Mouse (Mus musculus) left cerebral cortex, postnatal 14 days (tissue): ENCODE measurements around the gene Ubap2. TPM values are rescaled to one million over a fixed set of nuclear protein-coding genes. Genes with fewer than 3 reads are reported as not detected.
A peak's percentile ranks its signal among the peaks of the same experiment; 100 is the strongest.

Source experiments
- DNase-seq, 2 experiments: peaks; one replicate each; pipeline ENCODE4 v3.0.0; 2021 to 2022; ENCODE audit warnings: low spot score in 2 of 2, mixed read lengths in 1 of 2
- intact Hi-C: fragments of 180-260 bp; cut with DNase I; formaldehyde crosslinking; loops from one replicate; pipeline ENCODE4 v1.15.1; 2025
- total RNA-seq, 2 experiments: library from RNA; stranded (reverse); gene quantifications; 2 replicates each; pipeline ENCODE4 v1.2.3; 2021

The Ubap2 gene
- total RNA-seq, 2 experiments from 2014 or later, result 46.1 to 47.6 TPM

- intact Hi-C loops, result no loop called here
- DNase-seq, result no peak
Observed at GRCm38 (mm10) chr4:41189809-41190208, 85.1 kb downstream of the Ubap2 start.

DNA sequence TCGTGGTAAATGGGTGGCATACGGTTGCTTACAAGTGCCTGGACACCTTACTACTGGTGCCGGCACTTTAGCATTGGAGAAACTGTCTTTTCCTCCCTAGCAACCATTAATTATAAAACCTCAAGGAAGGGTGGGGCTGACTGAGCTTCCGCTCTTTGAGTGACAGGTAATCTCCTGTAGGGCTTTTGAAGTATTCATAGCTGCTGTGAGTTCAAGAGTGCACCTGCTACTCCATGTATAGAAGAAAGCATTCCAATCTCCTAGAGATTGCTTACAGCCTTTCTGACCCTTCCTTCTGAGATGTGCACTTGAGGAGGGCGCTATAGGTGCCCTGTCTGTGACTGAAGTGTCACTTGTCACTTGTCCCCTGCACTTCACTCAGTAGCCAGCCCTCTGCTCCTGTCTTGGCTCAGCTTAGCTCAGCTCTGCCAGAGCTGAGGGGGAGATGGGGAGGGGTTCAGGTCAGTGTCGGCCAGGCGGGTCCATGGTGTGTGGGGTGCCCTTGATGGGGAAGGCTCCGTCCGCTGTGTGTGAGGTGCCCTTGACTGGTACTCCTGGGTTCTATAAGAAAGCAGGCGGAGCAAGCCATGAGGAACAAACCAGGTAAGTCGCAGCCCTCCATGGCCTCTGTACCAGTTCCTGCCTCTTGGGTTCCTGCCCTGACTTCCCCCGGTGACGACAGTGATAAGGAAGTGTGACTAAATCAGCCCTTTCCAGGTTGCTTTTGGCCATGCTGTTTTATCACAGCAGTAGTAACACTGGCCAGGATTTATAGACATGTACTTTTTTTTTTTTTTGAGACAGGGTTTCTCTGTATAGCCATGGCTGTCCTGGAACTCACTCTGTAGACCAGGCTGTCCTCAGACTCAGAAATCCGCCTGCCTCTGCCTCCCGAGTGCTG lies 94.9 kb downstream of the Ubap2 start:
- intact Hi-C loops, result no loop called here
- no peak for DNase-seq

DNA sequence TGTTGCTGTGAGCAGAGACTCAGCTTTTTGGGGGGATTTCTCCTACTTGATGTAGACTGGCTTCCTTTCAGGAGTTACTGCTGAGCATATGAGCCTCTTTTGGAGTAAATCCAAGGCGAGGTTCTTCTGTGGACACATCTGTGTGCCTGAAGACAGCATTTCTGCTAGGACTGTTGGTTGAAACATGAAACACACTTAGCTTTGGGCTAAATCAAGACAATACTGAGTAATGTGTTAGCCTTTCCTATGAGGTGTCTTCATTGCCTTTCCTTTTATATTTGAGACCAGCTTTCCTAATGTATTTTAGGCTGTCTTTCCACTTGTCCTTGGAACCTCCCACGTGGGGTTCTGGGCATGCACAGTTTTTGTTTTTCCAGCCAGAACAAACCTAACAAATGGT lies 100.3 kb downstream of the Ubap2 start:
- intact Hi-C loops, result no loop called here
- DNase-seq, result peak in 1 of 2 experiments; percentile 62

- DNase-seq, result no peak
- intact Hi-C loops, result no loop called here
Observed at GRCm38 (mm10) chr4:41170970-41171369, 104.0 kb downstream of the Ubap2 start.

DNA sequence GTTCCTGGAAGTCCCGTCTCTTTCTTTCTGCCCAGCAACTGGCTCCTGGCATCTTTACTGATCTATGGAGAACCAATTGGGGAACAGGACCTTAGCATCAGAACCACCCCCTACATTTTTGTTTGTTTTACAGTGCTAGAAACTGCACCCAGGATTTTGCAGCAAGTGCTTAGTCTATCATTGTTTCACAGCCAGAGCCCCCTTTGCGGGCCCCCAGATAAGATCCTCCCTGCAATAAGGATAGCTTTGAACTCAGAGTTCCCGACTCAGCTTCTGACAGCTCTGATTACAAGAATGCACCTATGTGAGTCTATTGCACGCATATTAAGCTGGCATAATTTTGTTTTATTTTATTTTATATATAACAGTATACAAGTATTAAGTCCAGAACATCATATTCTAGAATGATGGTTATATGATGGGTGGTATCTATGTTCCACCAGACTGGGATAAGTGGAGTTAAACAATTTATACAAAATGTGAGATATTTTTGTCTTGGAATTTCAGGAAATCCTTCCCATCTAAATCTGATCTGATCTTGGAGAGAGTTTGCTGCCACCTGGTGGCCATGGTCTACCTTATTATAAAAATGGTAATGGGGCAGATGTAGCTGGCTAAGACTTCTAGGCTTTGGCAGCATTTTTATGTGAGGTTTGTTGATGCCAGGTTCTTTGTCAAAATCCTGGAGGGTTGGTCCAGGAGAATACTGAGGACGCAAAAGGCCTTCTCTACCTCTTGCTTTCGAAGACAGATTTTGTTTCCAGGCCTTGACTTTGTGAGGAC lies 109.1 kb downstream of the Ubap2 start:
- DNase-seq, result peak; percentile 89 to 90
- intact Hi-C loops, result loop anchor here (2.0 kb wide), 1 partner anchor 37 kb away; no protein-coding TSS in a partner anchor

DNA sequence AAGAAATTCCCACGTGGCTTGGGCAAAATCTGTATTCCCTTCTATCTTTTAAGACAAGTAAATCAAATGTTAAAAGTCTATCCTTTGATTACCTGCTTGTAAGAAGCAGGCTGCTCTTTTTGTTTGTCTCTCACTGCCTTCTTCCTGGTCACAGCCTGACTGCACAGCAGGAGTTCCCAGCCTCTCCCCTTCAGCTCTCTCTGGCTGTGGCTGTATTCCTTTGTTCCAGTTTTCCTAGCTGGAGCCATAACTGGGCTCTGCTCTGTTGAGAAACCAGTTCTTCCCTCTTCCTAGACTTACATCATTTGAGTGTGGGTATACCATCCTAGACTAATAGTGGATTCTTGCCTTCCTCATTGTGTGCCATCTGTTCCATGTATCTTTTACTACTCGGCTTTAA lies 110.0 kb downstream of the Ubap2 start:
- intact Hi-C loops, result no loop called here

DNA sequence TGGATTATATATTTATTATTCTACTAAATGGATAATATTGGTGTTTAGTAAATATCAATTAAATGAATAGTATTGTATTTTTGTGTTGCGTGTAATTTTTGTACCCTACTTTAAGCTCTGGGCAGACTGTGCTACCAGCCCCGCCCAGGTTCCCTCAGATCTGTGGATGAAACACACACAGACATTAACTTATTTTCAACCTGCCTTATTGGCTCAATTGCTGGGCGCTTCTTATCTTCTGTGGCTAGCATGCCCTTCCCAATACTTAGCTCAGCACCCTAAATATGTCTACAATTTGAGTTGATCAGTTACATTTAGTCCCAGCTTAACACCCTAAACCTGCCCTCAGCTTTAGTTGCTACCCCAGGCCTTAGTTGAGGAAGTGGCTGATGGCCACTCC lies 113.7 kb downstream of the Ubap2 start:
- DNase-seq, result no peak
- intact Hi-C loops, result no loop called here

More for the DNA sequence above, 110.0 kb downstream of the Ubap2 start:
- no peak for DNase-seq

DNA sequence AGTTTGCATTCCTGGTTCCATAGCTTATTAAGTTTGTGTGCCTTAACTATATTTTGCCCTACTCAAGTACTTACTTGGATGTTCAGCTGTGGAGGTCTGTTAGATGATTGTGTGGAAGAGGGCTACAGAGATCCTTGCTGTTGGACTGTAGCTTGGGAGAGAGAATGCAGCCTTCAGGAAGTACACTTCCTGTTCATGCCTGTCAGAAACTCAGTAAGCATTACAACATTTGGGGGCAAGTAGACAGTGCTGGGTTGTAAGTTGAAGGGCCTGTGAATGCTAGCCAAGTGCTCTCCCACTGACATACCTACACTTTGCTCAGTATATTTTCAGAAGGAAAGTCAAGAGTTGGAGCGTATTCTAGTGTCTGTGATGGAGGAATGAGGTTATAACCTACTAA lies 116.7 kb downstream of the Ubap2 start:
- intact Hi-C loops, result no loop called here
- DNase-seq, result no peak

GRCm38 (mm10) chr4:41156961-41157360 lies 118.0 kb downstream of the Ubap2 start:
- no peak for DNase-seq
- intact Hi-C loops, result no loop called here

GRCm38 (mm10) chr4:41153146-41153545 lies 121.8 kb downstream of the Ubap2 start:
- intact Hi-C loops, result no loop called here
- no peak for DNase-seq

- DNase-seq, result no peak
- intact Hi-C loops, result no loop called here
Observed at GRCm38 (mm10) chr4:41151186-41151585, 123.8 kb downstream of the Ubap2 start.

DNA sequence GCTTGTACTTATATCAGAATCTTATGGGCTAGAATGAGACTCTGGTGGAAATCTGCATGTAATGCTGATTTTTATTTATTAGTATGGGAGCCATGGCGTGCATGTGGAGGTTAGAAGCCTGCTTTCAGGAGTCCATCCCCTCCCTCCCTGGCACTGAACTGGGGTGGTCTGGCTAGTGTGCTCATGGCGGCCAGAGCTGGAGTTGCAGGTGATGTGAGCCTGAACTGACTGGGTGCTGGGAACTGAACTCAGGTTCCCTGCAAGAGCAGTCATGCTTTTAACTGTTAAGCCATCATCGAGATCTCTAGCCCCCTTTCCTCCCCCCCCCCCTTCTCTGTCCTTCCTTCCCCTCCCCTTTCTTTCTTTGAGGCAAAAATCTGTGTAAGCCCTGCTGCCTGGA lies 125.1 kb downstream of the Ubap2 start:
- intact Hi-C loops, result no loop called here
- DNase-seq, result no peak

Other genes with a start within 250 kb of the Ubap2 start
- gene Aqp7, start 227.0 kb downstream of the Ubap2 start, total RNA-seq, result not detected
- not detected for gene Aqp3, start 177.0 kb downstream of the Ubap2 start, total RNA-seq
- gene Nol6, start 150.7 kb downstream of the Ubap2 start, total RNA-seq, result 10 to 100 TPM; 82.7 to 84.0 TPM
- 10 to 100 TPM; 87.8 to 89.0 TPM for gene Ube2r2, start 139.4 kb downstream of the Ubap2 start, total RNA-seq
- gene Dcaf12, start 39.7 kb upstream of the Ubap2 start, total RNA-seq, result 10 to 100 TPM; 52.7 to 55.3 TPM
- 10 to 100 TPM; 42.1 to 45.7 TPM for gene Ubap1, start 73.9 kb upstream of the Ubap2 start, total RNA-seq
- gene Kif24, start 189.7 kb upstream of the Ubap2 start, total RNA-seq, result 1 to 10 TPM; 1.4 to 1.5 TPM
- 10 to 100 TPM; 24.5 to 31.0 TPM for gene Nudt2, start 190.0 kb upstream of the Ubap2 start, total RNA-seq
- 10 to 100 TPM; 42.6 to 44.7 TPM for gene AI464131, start 227.9 kb upstream of the Ubap2 start, total RNA-seq
- gene 1110017D15Rik, start 242.2 kb upstream of the Ubap2 start, total RNA-seq, result 1 to 10 TPM; 8.7 TPM